Mouse (Mus musculus): ENCODE results near the gene Kif13a.

Kif13a gene

DNA sequence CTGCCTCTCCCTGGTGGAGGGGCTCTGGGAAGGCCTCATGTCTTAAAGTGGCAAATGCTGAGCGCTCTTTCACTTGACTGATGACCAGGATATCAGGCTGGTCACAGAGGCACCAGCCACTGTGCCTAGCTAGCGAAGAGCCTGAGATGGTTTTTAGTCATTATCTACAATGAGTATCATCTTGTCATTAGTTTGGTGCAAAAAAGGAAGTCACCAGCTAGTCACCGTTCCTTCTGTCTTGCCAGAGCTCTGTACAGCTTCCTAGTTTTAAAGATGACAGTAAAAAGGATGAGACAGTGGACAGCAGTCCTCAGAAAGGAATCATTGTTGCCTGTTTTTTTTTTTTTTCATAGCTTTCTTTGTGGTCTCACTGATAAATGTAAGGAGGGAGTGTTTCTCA is 90.4 kb downstream of the Kif13a start:
- no peak for DNase-seq (ENCODE audit: low read depth, low spot score)

GRCm38 (mm10) chr13:46838551-46838950 is 91.1 kb downstream of the Kif13a start:
- no peak for DNase-seq (ENCODE audit: low read depth, low spot score)

GRCm38 (mm10) chr13:46835351-46835750 is 94.3 kb downstream of the Kif13a start:
- DNase-seq (ENCODE audit: low read depth, low spot score) = no peak

GRCm38 (mm10) chr13:46834805-46835204 is 94.9 kb downstream of the Kif13a start:
- no peak for DNase-seq (ENCODE audit: low read depth, low spot score)

DNA sequence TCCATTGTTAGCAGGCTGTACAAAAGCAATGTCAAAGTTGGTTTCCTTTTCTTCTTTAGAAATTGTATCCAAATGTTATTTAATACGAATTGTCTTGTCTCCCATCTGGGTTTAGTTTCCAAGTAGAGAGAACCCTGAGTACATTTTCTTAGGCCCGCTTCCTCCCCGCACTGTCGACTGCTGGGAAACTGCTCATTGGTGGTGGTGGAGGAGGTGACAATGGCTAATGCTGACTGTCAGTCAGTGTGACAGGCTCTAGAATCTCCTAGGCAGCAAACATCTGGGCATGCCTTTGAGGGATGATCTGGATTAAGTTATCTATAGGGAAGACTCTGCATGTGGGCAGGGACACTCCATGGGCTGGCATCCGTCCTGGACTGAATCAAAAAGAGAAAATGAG is 96.1 kb downstream of the Kif13a start:
- DNase-seq (ENCODE audit: low read depth, low spot score) = no peak

DNA sequence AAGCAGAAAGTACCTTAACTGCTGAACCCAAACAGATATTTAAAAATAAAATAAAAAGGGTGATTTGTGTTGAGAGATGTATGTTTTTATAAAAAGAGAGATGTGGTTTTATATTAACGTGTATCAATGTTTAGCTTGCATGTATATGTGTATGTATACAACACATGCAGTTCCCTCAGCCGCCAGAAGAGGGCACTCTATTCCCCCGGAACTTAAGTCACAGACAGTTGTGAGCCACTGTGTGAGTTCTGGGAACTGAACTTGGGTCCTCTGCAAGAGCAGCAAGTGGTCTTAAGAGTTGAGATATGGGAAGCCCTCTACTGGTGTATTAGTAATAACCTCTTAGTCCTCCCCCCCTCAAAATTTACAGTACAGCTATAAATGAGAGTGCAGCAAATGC is 96.7 kb downstream of the Kif13a start:
- DNase-seq (ENCODE audit: low read depth, low spot score) = no peak

GRCm38 (mm10) chr13:46823271-46823670 is 106.4 kb downstream of the Kif13a start:
- no peak for DNase-seq (ENCODE audit: low read depth, low spot score)

- DNase-seq (ENCODE audit: low read depth, low spot score) = no peak
These were observed 107.5 kb downstream of the Kif13a start for GRCm38 (mm10) chr13:46822200-46822599.

- no peak for DNase-seq (ENCODE audit: low read depth, low spot score)
These were observed 109.9 kb downstream of the Kif13a start for GRCm38 (mm10) chr13:46819729-46820223.

- DNase-seq (ENCODE audit: low read depth, low spot score) = no peak
These were observed 110.4 kb downstream of the Kif13a start for GRCm38 (mm10) chr13:46819202-46819728.

- no peak for DNase-seq (ENCODE audit: low read depth, low spot score)
These were observed 111.3 kb downstream of the Kif13a start for GRCm38 (mm10) chr13:46818374-46818773.

- DNase-seq (ENCODE audit: low read depth, low spot score) = peak; percentile 54
These were observed 117.0 kb downstream of the Kif13a start for GRCm38 (mm10) chr13:46812648-46813184.

DNA sequence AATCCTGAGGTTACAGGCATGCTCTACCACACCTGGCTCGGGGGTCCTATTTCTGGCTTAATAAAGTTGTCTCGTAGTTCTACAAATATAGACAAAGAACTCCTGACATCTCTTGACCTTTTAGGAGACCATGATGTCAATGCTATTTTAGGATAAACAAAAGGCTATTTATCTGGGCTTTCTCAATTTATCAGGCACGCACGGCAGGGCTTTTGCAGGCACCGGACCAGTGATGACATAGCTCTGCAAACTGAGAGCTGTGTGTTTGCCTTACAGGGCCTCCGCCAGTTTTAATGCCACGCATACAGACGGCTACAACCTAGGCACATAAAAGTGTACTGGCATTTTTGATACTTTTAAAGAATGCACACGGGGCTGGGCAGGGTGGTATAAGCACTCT is 118.0 kb downstream of the Kif13a start:
- no peak for DNase-seq (ENCODE audit: low read depth, low spot score)

GRCm38 (mm10) chr13:46810613-46811012 is 119.1 kb downstream of the Kif13a start:
- no peak for DNase-seq (ENCODE audit: low read depth, low spot score)

- DNase-seq (ENCODE audit: low read depth, low spot score) = no peak
These were observed 119.6 kb downstream of the Kif13a start for GRCm38 (mm10) chr13:46810098-46810497.

DNA sequence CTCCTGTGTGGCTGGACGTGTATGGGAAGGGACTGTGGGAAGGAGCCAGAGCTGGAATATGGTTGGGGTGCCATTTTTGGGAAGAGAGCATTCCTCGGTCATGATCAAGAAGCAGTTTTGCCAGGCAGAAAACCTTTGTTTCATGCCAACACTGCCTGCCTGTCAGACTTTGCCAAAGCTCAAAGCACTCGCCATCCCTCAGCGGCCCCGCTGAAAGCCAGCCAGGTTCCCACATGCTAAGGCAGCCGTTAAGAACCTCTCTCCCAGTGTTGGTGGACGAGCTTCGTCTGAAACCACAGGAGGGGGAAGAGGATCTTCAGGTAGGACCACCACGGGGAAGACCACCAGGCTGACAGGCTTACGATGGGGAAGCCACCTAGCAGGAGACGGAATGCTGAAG is 121.8 kb downstream of the Kif13a start:
- DNase-seq (ENCODE audit: low read depth, low spot score) = no peak

DNA sequence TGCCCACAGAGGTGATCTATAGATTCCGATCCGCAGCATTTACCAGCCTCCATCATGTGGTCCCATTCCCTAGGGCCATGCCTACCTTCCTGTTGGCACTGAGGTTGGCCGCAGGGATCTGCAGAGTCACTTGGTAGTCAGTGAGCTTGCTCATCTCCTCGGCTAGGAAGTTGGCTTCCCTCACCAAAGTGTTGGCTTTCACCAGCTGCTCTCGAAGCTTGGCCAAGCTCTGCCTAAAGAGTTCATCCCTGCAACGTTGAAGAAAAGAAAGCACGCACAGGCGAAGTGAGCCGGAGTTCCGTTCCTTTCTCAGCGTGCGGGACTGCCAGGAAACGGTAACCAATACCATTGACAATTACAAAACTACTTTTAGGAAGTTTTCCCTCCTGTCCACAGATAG is 128.5 kb downstream of the Kif13a start:
- DNase-seq (ENCODE audit: low read depth, low spot score) = no peak

DNA sequence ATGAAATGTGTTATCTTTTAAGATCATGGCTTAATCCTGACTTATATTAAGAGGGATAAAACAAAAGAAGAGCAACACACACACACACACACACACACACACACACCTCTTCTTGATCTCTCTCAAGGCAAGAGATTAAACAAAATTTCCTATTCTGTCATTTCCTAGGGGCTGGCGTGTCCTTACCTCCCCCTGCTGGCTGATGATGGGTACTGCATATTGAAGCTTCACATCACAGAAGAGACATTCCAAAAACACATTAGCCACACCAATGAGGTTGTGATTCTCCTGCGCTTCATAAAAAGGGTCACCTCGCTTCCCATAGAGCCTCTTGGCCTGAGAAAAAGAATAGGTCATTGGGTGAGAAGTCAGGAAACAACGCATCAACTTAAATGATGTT is 131.5 kb downstream of the Kif13a start:
- no peak for DNase-seq (ENCODE audit: low read depth, low spot score)

GRCm38 (mm10) chr13:46796381-46796780 is 133.3 kb downstream of the Kif13a start:
- DNase-seq (ENCODE audit: low read depth, low spot score) = no peak

GRCm38 (mm10) chr13:46793824-46794223 is 135.8 kb downstream of the Kif13a start:
- no peak for DNase-seq (ENCODE audit: low read depth, low spot score)

GRCm38 (mm10) chr13:46788452-46788851 is 141.2 kb downstream of the Kif13a start:
- DNase-seq (ENCODE audit: low read depth, low spot score) = no peak

DNA sequence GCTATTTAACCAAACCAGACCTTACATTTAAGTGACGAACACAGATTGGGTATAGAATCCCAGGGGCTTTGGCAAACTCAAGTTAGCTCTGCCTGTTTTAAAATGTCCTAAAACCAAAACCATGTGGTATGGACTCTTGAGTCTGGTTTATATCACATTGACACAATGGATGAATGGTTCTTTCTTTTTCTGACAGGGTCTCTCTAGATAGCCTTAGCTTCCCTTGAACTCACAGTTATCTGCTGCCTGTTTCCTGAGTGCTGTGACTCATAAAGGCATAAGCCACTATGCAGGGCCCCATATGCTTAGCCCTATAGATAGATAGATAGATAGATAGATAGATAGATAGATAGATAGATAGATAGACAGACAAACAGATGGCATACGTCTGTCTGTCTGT is 142.8 kb downstream of the Kif13a start:
- DNase-seq (ENCODE audit: low read depth, low spot score) = no peak

DNA sequence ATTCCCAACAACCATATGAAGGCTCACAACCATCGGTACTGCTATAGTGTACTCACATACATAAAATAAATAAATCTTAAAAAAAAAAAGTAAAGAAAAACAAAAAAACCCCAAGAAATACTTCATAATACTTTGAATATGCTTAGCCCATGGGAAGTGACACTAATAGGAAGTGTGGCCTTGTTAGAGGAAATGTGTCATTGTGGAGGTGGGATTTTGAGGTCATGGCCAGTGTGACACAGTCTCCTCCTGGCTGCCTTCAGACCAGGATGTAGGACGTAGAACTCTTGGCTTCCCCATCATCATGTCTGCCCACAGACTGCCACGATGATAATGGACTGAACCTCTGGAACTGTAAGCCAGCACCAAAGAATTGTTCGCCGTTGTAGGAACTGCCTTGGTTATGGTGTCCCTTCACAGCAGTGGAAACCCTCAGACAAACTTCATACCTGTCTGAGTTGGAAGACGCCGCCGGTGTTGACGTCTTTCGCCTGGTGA is 143.6 kb downstream of the Kif13a start:
- DNase-seq (ENCODE audit: low read depth, low spot score) = no peak

DNA sequence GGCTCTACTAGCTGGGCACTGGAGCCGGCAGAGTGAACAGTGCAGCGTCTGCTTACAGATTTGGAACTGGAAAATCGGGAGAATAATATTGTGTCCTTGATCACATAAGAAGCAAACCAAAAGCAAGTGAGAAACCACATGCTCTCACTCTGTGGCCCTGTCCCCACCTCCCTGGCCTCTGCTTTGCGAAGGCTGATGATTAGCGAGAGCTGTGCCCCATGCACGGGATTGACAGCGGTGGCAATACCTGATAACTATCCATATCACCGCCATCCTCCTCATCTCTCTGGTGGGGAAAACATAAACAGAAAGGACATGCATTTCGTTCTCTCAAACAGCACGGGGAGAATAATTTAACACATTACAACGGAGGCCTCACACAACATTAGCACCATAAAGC is 149.3 kb downstream of the Kif13a start:
- DNase-seq (ENCODE audit: low read depth, low spot score) = no peak
